Mouse (Mus musculus): ENCODE measurements around the gene Sbf2. TPM values are rescaled to one million over a fixed set of nuclear protein-coding genes. Genes with fewer than 3 reads are reported as not detected.

Gene Sbf2
- 66.4 and 68.8 TPM in 2 replicates for polyA plus RNA-seq (2015; fragmentation: Nextera tagmentation; extraction: Ambion mirVana)

DNA sequence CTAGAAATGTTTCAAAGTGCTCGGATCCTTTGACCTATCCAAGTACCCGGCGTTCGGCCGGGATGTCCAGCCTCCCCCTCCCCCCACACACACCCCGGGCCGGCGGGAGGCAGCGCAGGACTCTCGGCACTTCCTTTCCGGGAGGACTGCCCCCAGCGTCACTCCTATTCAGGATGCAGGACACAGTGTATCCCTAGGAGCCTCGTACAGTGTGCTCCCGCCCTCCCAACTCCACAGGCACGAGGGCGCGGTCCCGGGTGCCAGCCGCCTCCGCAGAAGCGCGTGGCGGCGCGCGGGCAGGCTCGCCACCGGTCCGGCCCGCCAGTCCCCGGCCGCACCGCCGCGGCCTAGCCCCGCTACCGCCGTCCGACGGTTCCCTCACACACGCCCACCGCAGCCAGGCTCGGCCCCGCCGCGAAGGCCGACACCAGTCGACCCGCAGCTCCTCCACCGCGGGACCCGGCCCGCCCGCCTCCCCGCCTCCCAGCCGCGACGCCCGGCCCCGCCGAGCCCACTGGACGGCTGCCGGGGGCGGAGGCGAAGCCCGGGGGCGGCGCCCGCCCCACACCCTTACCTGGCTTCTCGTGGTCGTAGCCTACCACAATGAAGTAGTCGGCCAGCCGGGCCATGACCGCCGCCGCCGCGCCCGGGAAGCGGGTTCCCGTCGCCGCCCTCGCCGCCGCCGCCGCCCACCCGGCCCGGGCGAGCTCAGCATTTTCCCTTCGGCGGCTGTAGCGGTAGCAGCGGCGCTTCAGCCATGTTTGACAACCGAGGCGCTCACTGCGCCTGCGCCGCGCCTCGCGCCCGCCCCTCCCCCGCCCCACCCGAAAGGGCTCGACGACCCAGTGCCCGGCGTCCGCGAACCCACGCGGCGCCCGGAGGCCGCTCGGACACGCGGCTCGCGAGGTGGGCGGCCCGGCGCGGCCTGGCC lies at the start of gene Sbf2:
Sbf2 (minus strand) TSS at position 790 of the 931 bp plus-strand sequence.
- Histone ChIP-seq H3K4me3 (peak within 1 kb of the TSS; percentile 71), H3K9me3 (no peaks in the 10 kb centered on the region), H3K27ac (replicated peaks) (peak within 1 kb of the TSS; percentile 97), H3K9ac (replicated peaks) (peak within 1 kb of the TSS; percentile 91), H3K27me3 (no peaks in the 10 kb centered on the region), H3K36me3 (no peaks in the 10 kb centered on the region), H3K4me1 (peaks cover 24% of the 10 kb centered on the region), H3K4me2 (replicated peaks) (peak within 1 kb of the TSS; percentile 85)
- ATAC-seq (replicated peaks): peak; percentile 91
- WGBS: under 1% methylated on average over 115 of the region's 127 CpGs

DNA sequence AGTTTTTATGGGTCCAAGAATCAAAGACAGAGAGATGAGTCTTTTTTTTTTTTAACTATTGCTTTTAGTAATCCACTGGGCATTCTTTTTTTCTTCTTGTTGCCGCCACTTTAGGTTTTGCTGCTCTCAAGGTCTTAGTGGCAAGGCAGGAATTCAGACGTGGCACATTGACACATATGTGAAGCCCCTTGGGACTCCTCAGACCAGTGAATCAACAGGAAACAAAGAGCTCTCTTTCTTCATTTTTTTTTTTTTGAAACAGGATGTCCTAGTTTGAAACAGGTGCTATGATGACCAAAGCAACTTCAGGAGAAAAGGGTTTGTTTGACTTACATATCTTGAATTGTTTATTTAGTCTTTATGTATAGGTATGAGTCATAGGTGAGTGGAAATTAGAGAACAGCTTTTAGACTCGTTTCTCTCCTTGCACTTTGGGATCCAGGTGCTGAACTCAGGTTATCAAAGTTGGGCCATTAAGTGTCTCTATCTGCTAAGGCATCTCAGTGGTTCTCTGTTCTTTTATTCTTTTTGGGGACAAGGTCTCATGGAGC lies 43.7 kb upstream of the Sbf2 start:
- Histone ChIP-seq H3K27me3 (no peaks in the 10 kb centered on the region), H3K4me2 (replicated peaks) (no peak overlapping the region), H3K4me3 (no peak overlapping the region), H3K9ac (replicated peaks) (no peak overlapping the region), H3K36me3 (no peaks in the 10 kb centered on the region), H3K9me3 (no peaks in the 10 kb centered on the region), H3K27ac (replicated peaks) (no peak overlapping the region), H3K4me1 (no peaks in the 10 kb centered on the region)
- no peak for ATAC-seq (replicated peaks)
- 77% methylated on average over 3 of the region's 3 CpGs for WGBS

DNA sequence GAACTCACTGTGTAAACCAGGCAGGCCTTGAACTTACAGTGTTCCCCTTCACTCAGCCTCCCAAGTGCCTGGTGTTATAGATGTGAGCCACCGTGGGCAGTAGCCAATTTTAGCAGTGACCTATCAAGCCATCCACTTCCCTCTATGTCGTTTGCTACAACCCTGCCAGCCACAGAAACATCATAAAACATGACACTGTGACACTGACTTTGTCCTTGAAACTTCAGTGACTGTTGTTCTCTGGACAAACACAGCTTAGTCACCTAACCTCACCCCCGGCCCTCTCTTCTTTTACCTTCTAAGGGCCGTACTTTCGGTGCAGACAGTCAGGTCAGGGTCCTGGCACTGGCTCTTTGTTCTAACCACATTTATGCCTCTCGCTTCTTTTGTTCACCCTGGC lies 41.2 kb upstream of the Sbf2 start:
- Histone ChIP-seq H3K9me3 (no peaks in the 10 kb centered on the region), H3K4me3 (no peak overlapping the region), H3K4me1 (no peaks in the 10 kb centered on the region), H3K36me3 (no peaks in the 10 kb centered on the region), H3K27me3 (no peaks in the 10 kb centered on the region), H3K9ac (replicated peaks) (no peak overlapping the region), H3K4me2 (replicated peaks) (no peak overlapping the region), H3K27ac (replicated peaks) (no peak overlapping the region)
- no peak for ATAC-seq (replicated peaks)
- 59% methylated on average over 6 of the region's 6 CpGs for WGBS

GRCm38 (mm10) chr7:110655230-110655629 lies 40.5 kb upstream of the Sbf2 start:
- ATAC-seq (replicated peaks): no peak
- Histone ChIP-seq H3K4me1 (no peaks in the 10 kb centered on the region), H3K4me3 (no peak overlapping the region), H3K9ac (replicated peaks) (no peak overlapping the region), H3K27me3 (no peaks in the 10 kb centered on the region), H3K4me2 (replicated peaks) (no peak overlapping the region), H3K27ac (replicated peaks) (no peak overlapping the region), H3K36me3 (no peaks in the 10 kb centered on the region), H3K9me3 (no peaks in the 10 kb centered on the region)
- 81% methylated on average over 3 of the region's 3 CpGs for WGBS

DNA sequence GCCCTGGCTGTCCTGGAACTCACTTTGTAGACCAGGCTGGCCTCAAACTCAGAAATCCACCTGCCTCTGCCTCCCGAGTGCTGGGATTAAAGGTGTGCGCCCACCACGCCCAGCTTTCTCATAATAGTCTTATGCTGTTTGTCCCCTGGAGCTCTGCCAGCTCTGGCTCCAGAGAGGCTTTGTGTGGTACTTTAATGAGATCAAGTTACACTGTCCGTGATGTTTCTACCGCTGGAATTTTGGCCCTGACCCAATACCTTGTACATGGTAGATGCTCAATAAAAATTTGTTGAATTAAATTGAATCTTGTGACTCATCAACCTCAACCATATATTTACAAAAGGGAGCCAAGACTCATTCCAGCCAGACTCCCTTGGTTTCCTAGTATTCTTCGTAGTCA lies 36.4 kb upstream of the Sbf2 start:
- no peak for ATAC-seq (replicated peaks)
- WGBS: 77% methylated on average over 6 of the region's 6 CpGs
- H3K27ac ChIP-seq (replicated peaks): no peak overlapping the region
- no peak overlapping the region for H3K9ac ChIP-seq (replicated peaks)
- H3K27me3 ChIP-seq: no peaks in the 10 kb centered on the region
- H3K4me2 ChIP-seq (replicated peaks): no peak overlapping the region
- no peak overlapping the region for H3K4me3 ChIP-seq
- no peaks in the 10 kb centered on the region for H3K36me3 ChIP-seq
- H3K9me3 ChIP-seq: no peaks in the 10 kb centered on the region
- H3K4me1 ChIP-seq: no peaks in the 10 kb centered on the region

GRCm38 (mm10) chr7:110650491-110650890 lies 35.8 kb upstream of the Sbf2 start:
- Histone ChIP-seq H3K36me3 (no peaks in the 10 kb centered on the region), H3K27ac (replicated peaks) (no peak overlapping the region), H3K4me1 (no peaks in the 10 kb centered on the region), H3K9ac (replicated peaks) (no peak overlapping the region), H3K27me3 (no peaks in the 10 kb centered on the region), H3K4me3 (no peak overlapping the region), H3K4me2 (replicated peaks) (no peak overlapping the region), H3K9me3 (no peaks in the 10 kb centered on the region)
- 86% methylated on average over 4 of the region's 4 CpGs for WGBS
- no peak for ATAC-seq (replicated peaks)

- no peak for ATAC-seq (replicated peaks)
- H3K4me1 ChIP-seq: no peaks in the 10 kb centered on the region
- no peaks in the 10 kb centered on the region for H3K9me3 ChIP-seq
- 89% methylated on average over 6 of the region's 6 CpGs for WGBS
- H3K9ac ChIP-seq (replicated peaks): no peak overlapping the region
- no peak overlapping the region for H3K4me2 ChIP-seq (replicated peaks)
- H3K4me3 ChIP-seq: no peak overlapping the region
- no peaks in the 10 kb centered on the region for H3K36me3 ChIP-seq
- no peak overlapping the region for H3K27ac ChIP-seq (replicated peaks)
- no peaks in the 10 kb centered on the region for H3K27me3 ChIP-seq
Observed at GRCm38 (mm10) chr7:110649133-110649987, 34.6 kb upstream of the Sbf2 start.

- H3K27ac ChIP-seq (replicated peaks): no peak overlapping the region
- no peak overlapping the region for H3K4me2 ChIP-seq (replicated peaks)
- WGBS: 82% methylated on average over 13 of the region's 13 CpGs
- H3K36me3 ChIP-seq: no peaks in the 10 kb centered on the region
- H3K9ac ChIP-seq (replicated peaks): no peak overlapping the region
- no peaks in the 10 kb centered on the region for H3K27me3 ChIP-seq
- no peaks in the 10 kb centered on the region for H3K9me3 ChIP-seq
- H3K4me1 ChIP-seq: no peaks in the 10 kb centered on the region
- H3K4me3 ChIP-seq: no peak overlapping the region
- no peak for ATAC-seq (replicated peaks)
Observed at GRCm38 (mm10) chr7:110648455-110649085, 33.8 kb upstream of the Sbf2 start.

DNA sequence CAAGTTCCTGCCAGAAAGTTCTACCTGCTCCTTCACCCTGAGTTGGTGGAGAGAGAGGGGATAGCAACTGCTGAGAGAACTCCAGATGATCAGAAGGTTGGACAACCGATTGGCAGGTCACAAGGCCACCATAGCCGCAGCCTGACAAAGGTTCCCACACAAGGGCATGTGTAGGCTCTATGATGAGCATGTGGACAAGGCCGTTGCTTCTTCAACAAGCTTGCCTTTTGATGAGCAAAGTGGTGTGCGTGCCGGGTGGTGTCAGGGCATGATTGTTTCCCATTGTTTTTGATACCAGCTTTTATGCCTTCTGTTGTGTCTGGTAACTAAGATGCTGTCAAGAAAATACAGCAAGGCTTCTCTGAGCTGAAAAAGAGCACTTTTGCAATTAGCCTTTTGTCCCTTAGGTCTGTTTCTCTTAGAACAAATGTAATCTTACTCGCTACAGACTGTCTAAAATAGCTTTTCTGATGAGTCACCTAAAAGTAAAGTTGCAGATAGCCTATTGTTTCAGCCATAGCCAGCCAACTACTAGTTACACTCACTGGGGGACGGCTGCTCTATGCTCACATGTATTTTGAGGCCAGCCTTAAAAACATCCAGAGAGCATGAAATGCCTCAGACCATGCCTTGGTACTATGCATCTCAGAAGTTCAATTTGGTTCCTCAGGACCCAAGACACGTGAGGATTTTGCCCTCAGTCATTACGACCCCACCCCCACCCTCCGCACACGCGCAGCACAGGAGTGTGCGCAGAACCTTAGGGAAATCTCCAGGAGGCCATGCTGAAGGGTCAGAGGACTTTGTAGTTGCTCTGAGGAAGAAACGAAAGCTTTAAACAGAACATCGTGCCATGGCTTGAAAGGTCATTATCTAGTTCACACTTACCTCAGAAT lies 33.1 kb upstream of the Sbf2 start:
- 83% methylated on average over 15 of the region's 15 CpGs for WGBS
- H3K36me3 ChIP-seq: no peaks in the 10 kb centered on the region

GRCm38 (mm10) chr7:110646611-110647407 lies 32.1 kb upstream of the Sbf2 start:
- Histone ChIP-seq H3K4me2 (replicated peaks) (no peak overlapping the region), H3K4me3 (no peak overlapping the region), H3K9me3 (no peaks in the 10 kb centered on the region), H3K36me3 (no peaks in the 10 kb centered on the region), H3K4me1 (no peaks in the 10 kb centered on the region), H3K9ac (replicated peaks) (no peak overlapping the region), H3K27ac (replicated peaks) (no peak overlapping the region), H3K27me3 (no peaks in the 10 kb centered on the region)
- ATAC-seq (replicated peaks): no peak
- WGBS: 90% methylated on average over 8 of the region's 8 CpGs

More for the DNA sequence above, 33.1 kb upstream of the Sbf2 start:
- Histone ChIP-seq H3K9me3 (no peaks in the 10 kb centered on the region), H3K9ac (replicated peaks) (no peak overlapping the region), H3K27me3 (no peaks in the 10 kb centered on the region), H3K4me3 (no peak overlapping the region), H3K4me1 (no peaks in the 10 kb centered on the region), H3K4me2 (replicated peaks) (no peak overlapping the region), H3K27ac (replicated peaks) (no peak overlapping the region)
- ATAC-seq (replicated peaks): no peak

All from forebrain, embryonic 15.5 days (tissue).